Comparison of ENCODE assay signal across 8 mouse cellular contexts in genomic region chr11:5901950-5902349, GRCm38 (mm10). TPM values are rescaled to one million over a fixed set of nuclear protein-coding genes. Genes with fewer than 3 reads are reported as not detected.
DNase-seq lines count a peak whose midpoint lies in the region; ATAC-seq and TF ChIP-seq lines count a peak whose summit lies in the region.

No protein-coding gene starts in this region.

- no peak for TF ChIP-seq CTCF in hindbrain, postnatal 0 days (IDR thresholded peaks at IDR 0.05; ENCODE audit: low read depth)

- peak overlapping the region; percentile 63 for H3K4me2 ChIP-seq in heart, embryonic 12.5 days
- H3K4me2 ChIP-seq in embryonic facial prominence, embryonic 15.5 days (replicated peaks): peak overlapping the region; percentile 63
- H3K4me2 ChIP-seq in hindbrain, postnatal 0 days (ENCODE audit: low read depth, low read length): peak overlapping the region; percentile 62
- H3K4me2 ChIP-seq in liver, embryonic 16.5 days (ENCODE audit: low read depth, low read length): peak overlapping the region; percentile 34

- H3K27me3 ChIP-seq in heart, embryonic 12.5 days (replicated peaks): peaks cover 22% of the 10 kb centered on the region
- 0 out of 2 replicates have a peak, but pooled peaks cover 4% of the 10 kb centered on the region for H3K27me3 ChIP-seq in embryonic facial prominence, embryonic 15.5 days
- H3K27me3 ChIP-seq in hindbrain, postnatal 0 days (ENCODE audit: insufficient read depth, low read length): no peaks in the 10 kb centered on the region
- peaks cover 50% of the 10 kb centered on the region for H3K27me3 ChIP-seq in liver, embryonic 16.5 days (ENCODE audit: control insufficient read depth, insufficient read depth, low read depth, low read length)

- H3K4me3 ChIP-seq in heart, embryonic 12.5 days: peak overlapping the region; percentile 34
- H3K4me3 ChIP-seq in embryonic facial prominence, embryonic 15.5 days (replicated peaks): peak overlapping the region; percentile 44
- peak overlapping the region; percentile 32 for H3K4me3 ChIP-seq in hindbrain, postnatal 0 days (ENCODE audit: low read length)
- 0 out of 2 replicates have a peak overlapping the region, but pooled peaks have one; percentile 3 for H3K4me3 ChIP-seq in liver, embryonic 16.5 days (ENCODE audit: low read depth, low read length)

- 0 out of 2 replicates have a peak, but pooled peaks have one; percentile 26 for ATAC-seq in heart, embryonic 12.5 days (ENCODE audit: insufficient number of reproducible peaks, low FRiP score)
- ATAC-seq in embryonic facial prominence, embryonic 15.5 days (ENCODE audit: insufficient number of reproducible peaks, low FRiP score, low TSS enrichment, low read depth): peak; percentile 69
- peak; percentile 90 for ATAC-seq in hindbrain, postnatal 0 days
- peak; percentile 30; the same call in 1 of the 2 replicates for ATAC-seq in liver, embryonic 16.5 days (ENCODE audit: low read depth)

- 1% methylated on average over 32 of the region's 32 CpGs for WGBS in heart, embryonic 12.5 days
- under 1% methylated on average over 32 of the region's 32 CpGs for WGBS in embryonic facial prominence, embryonic 15.5 days
- 1% methylated on average over 32 of the region's 32 CpGs for WGBS in hindbrain, postnatal 0 days
- WGBS in liver, embryonic 16.5 days (ENCODE audit: insufficient replicate concordance): 5% methylated on average over 32 of the region's 32 CpGs

- peak overlapping the region; percentile 61 for H3K27ac ChIP-seq in heart, embryonic 12.5 days (ENCODE audit: poor library complexity, severe bottlenecking)
- no peak overlapping the region for H3K27ac ChIP-seq in embryonic facial prominence, embryonic 15.5 days (replicated peaks)
- peak overlapping the region; percentile 84 for H3K27ac ChIP-seq in hindbrain, postnatal 0 days
- no peak overlapping the region for H3K27ac ChIP-seq in liver, embryonic 16.5 days (ENCODE audit: low read length)

- H3K36me3 ChIP-seq in heart, embryonic 12.5 days: 0 out of 2 replicates have a peak, but pooled peaks cover 4% of the 10 kb centered on the region
- no peaks in the 10 kb centered on the region for H3K36me3 ChIP-seq in embryonic facial prominence, embryonic 15.5 days
- H3K36me3 ChIP-seq in hindbrain, postnatal 0 days (ENCODE audit: insufficient read depth, low read length): no peaks in the 10 kb centered on the region
- H3K36me3 ChIP-seq in liver, embryonic 16.5 days (ENCODE audit: control insufficient read depth, insufficient read depth): no peaks in the 10 kb centered on the region

- no peak for DNase-seq in heart, adult 8-10 months (ENCODE audit: low spot score)
- DNase-seq in adrenal gland, postnatal 36 days: peak; percentile 31 to 44
- DNase-seq in hindbrain, postnatal 0 days (ENCODE audit: low spot score): peak; percentile 92
- peak; percentile 60 for DNase-seq in right cerebral cortex, postnatal 14 days
- no peak for DNase-seq in spleen, postnatal 36 days (ENCODE audit: low spot score in 2 of 2)

- peaks cover 44% of the 10 kb centered on the region for H3K4me1 ChIP-seq in heart, embryonic 12.5 days (replicated peaks)
- H3K4me1 ChIP-seq in embryonic facial prominence, embryonic 15.5 days: peaks cover 33% of the 10 kb centered on the region
- H3K4me1 ChIP-seq in hindbrain, postnatal 0 days (ENCODE audit: insufficient read depth, low read length): peaks cover 15% of the 10 kb centered on the region
- peaks cover 14% of the 10 kb centered on the region for H3K4me1 ChIP-seq in liver, embryonic 16.5 days (ENCODE audit: control insufficient read depth, low read depth, low read length)

- no peaks in the 10 kb centered on the region for H3K9me3 ChIP-seq in heart, embryonic 12.5 days (replicated peaks)
- H3K9me3 ChIP-seq in embryonic facial prominence, embryonic 15.5 days (replicated peaks): no peaks in the 10 kb centered on the region
- H3K9me3 ChIP-seq in hindbrain, postnatal 0 days (ENCODE audit: low read length): no peaks in the 10 kb centered on the region
- H3K9me3 ChIP-seq in liver, embryonic 16.5 days (replicated peaks; ENCODE audit: control insufficient read depth, low read length): no peaks in the 10 kb centered on the region

- H3K9ac ChIP-seq in heart, embryonic 12.5 days: peak overlapping the region; percentile 60
- H3K9ac ChIP-seq in embryonic facial prominence, embryonic 15.5 days: peak overlapping the region; percentile 33
- H3K9ac ChIP-seq in hindbrain, postnatal 0 days (replicated peaks; ENCODE audit: low read length): peak overlapping the region; percentile 50
- no peak overlapping the region for H3K9ac ChIP-seq in liver, embryonic 16.5 days (ENCODE audit: low read depth, low read length)

RNA-seq across cellular contexts. Expression of gene Myl7, which starts 3.4 kb away (rescaled TPM):
- 5,530 and 5,941 TPM in 2 replicates for polyA plus RNA-seq in heart, embryonic 12.5 days (2016; fragmentation: Nextera tagmentation; extraction: Ambion mirVana)
- total RNA-seq in heart, adult 8-10 months (2022): 100 to 1,000 TPM; 455 to 787 (median 725) TPM
- total RNA-seq in adrenal gland, postnatal 36 days (2021): not detected
- 1.4 and 2.4 TPM in 2 replicates for polyA plus RNA-seq in embryonic facial prominence, embryonic 15.5 days (2015; fragmentation: Nextera tagmentation; extraction: Ambion mirVana)
- 0.79 TPM in 1 of 2 replicates, not detected in the other for total RNA-seq in hindbrain, postnatal 0 days (2014; rRNA removed)
- polyA plus RNA-seq in hindbrain, postnatal 0 days (2015; fragmentation: Nextera tagmentation; extraction: Ambion mirVana): not detected in 2 replicates
- 4.3 and 4.8 TPM in 2 replicates for polyA plus RNA-seq in liver, embryonic 16.5 days (2015; fragmentation: Nextera tagmentation; extraction: Ambion mirVana)

RNA-seq across cellular contexts. Expression of gene Pold2, which starts 23.9 kb away (rescaled TPM):
- polyA plus RNA-seq in heart, embryonic 12.5 days (2016; fragmentation: Nextera tagmentation; extraction: Ambion mirVana): 102 and 106 TPM in 2 replicates
- total RNA-seq in heart, adult 8-10 months (2022): 10 to 100 TPM; 33.1 to 50.4 (median 39.8) TPM
- total RNA-seq in adrenal gland, postnatal 36 days (2021): 10 to 100 TPM; 44.3 to 50.2 TPM
- 106 and 125 TPM in 2 replicates for polyA plus RNA-seq in embryonic facial prominence, embryonic 15.5 days (2015; fragmentation: Nextera tagmentation; extraction: Ambion mirVana)
- total RNA-seq in hindbrain, postnatal 0 days (2014; rRNA removed): 32.9 and 36.6 TPM in 2 replicates
- polyA plus RNA-seq in hindbrain, postnatal 0 days (2015; fragmentation: Nextera tagmentation; extraction: Ambion mirVana): 49.5 and 51.6 TPM in 2 replicates
- polyA plus RNA-seq in liver, embryonic 16.5 days (2015; fragmentation: Nextera tagmentation; extraction: Ambion mirVana): 51.8 and 52.5 TPM in 2 replicates

RNA-seq across cellular contexts. Expression of gene Aebp1, which starts 40.2 kb away (rescaled TPM):
- polyA plus RNA-seq in heart, embryonic 12.5 days (2016; fragmentation: Nextera tagmentation; extraction: Ambion mirVana): 31.8 and 34.7 TPM in 2 replicates
- 10 to 100 TPM; 14.9 to 28.0 (median 19.4) TPM for total RNA-seq in heart, adult 8-10 months (2022)
- 100 to 1,000 TPM; 372 to 401 TPM for total RNA-seq in adrenal gland, postnatal 36 days (2021)
- polyA plus RNA-seq in embryonic facial prominence, embryonic 15.5 days (2015; fragmentation: Nextera tagmentation; extraction: Ambion mirVana): 61.3 and 66.9 TPM in 2 replicates
- total RNA-seq in hindbrain, postnatal 0 days (2014; rRNA removed): 21.2 and 24.9 TPM in 2 replicates
- polyA plus RNA-seq in hindbrain, postnatal 0 days (2015; fragmentation: Nextera tagmentation; extraction: Ambion mirVana): 30.6 and 33.3 TPM in 2 replicates
- polyA plus RNA-seq in liver, embryonic 16.5 days (2015; fragmentation: Nextera tagmentation; extraction: Ambion mirVana): 8.3 and 9.7 TPM in 2 replicates

RNA-seq across cellular contexts. Expression of gene Gck, which starts 47.9 kb away (rescaled TPM):
- 2.2 and 2.8 TPM in 2 replicates for polyA plus RNA-seq in heart, embryonic 12.5 days (2016; fragmentation: Nextera tagmentation; extraction: Ambion mirVana)
- total RNA-seq in heart, adult 8-10 months (2022): 10 to 100 TPM; 15.2 to 30.8 (median 18.1) TPM
- 1 to 10 TPM; 2.1 to 2.4 TPM for total RNA-seq in adrenal gland, postnatal 36 days (2021)
- polyA plus RNA-seq in embryonic facial prominence, embryonic 15.5 days (2015; fragmentation: Nextera tagmentation; extraction: Ambion mirVana): 2.4 and 3.5 TPM in 2 replicates
- total RNA-seq in hindbrain, postnatal 0 days (2014; rRNA removed): 3.2 and 9.1 TPM in 2 replicates
- 7.1 and 7.5 TPM in 2 replicates for polyA plus RNA-seq in hindbrain, postnatal 0 days (2015; fragmentation: Nextera tagmentation; extraction: Ambion mirVana)
- polyA plus RNA-seq in liver, embryonic 16.5 days (2015; fragmentation: Nextera tagmentation; extraction: Ambion mirVana): 0.48 and 0.57 TPM in 2 replicates

RNA-seq across cellular contexts. Expression of gene Ykt6, which starts 53.5 kb away (rescaled TPM):
- polyA plus RNA-seq in heart, embryonic 12.5 days (2016; fragmentation: Nextera tagmentation; extraction: Ambion mirVana): 41.6 and 42.0 TPM in 2 replicates
- total RNA-seq in heart, adult 8-10 months (2022): 10 to 100 TPM; 54.8 to 67.3 (median 62.1) TPM
- 10 to 100 TPM; 70.0 to 86.4 TPM for total RNA-seq in adrenal gland, postnatal 36 days (2021)
- 64.4 and 66.7 TPM in 2 replicates for polyA plus RNA-seq in embryonic facial prominence, embryonic 15.5 days (2015; fragmentation: Nextera tagmentation; extraction: Ambion mirVana)
- 130 TPM in 2 replicates for total RNA-seq in hindbrain, postnatal 0 days (2014; rRNA removed)
- 72.3 and 81.7 TPM in 2 replicates for polyA plus RNA-seq in hindbrain, postnatal 0 days (2015; fragmentation: Nextera tagmentation; extraction: Ambion mirVana)
- polyA plus RNA-seq in liver, embryonic 16.5 days (2015; fragmentation: Nextera tagmentation; extraction: Ambion mirVana): 16.8 and 17.7 TPM in 2 replicates

Comparison
In these comparisons a context has a peak if more than half of its experiments do, and no peak if none do; other contexts are left out.
1. ATAC-seq: peak in every context shown above with its lines; median percentile 90 in hindbrain, postnatal 0 days; 69 in embryonic facial prominence, embryonic 15.5 days; 30 in liver, embryonic 16.5 days; 26 in heart, embryonic 12.5 days.
2. H3K27ac ChIP-seq: peak in heart, embryonic 12.5 days (single experiment) and hindbrain, postnatal 0 days (single experiment); none in embryonic facial prominence, embryonic 15.5 days (single experiment) and liver, embryonic 16.5 days (single experiment).
3. DNase-seq: peak in adrenal gland, postnatal 36 days (2 of 2), hindbrain, postnatal 0 days (single experiment) and right cerebral cortex, postnatal 14 days (single experiment); none in heart, adult 8-10 months (single experiment) and spleen, postnatal 36 days (0 of 2).
4. RNA of gene Myl7, which starts 3.4 kb away (polyA plus RNA-seq): 5,530 to 5,941 TPM in heart, embryonic 12.5 days; 4.3 to 4.8 TPM in liver, embryonic 16.5 days, 1.4 to 2.4 TPM in embryonic facial prominence, embryonic 15.5 days and not detected in hindbrain, postnatal 0 days; every median in the first group is over 100 times any median in the second.
5. Peak in every context shown above with its lines, with median percentiles within 50 percentile points of each other: H3K4me2 ChIP-seq and H3K4me3 ChIP-seq.